Mouse (Mus musculus) spleen, adult 2 months (tissue): ENCODE results near the gene Hoxa7.

ENCODE experiments used
- CTCF ChIP-seq: fragments of 200-500 bp; IDR thresholded peaks from 2 replicates; pipeline ENCODE4 v1.5.1; 2011; ENCODE audit warnings: mild to moderate bottlenecking, inconsistent platforms; ENCODE audit not compliant: insufficient read depth, insufficient read length, insufficient replicate concordance; ENCODE audit errors: extremely low read depth
- POLR2A ChIP-seq: fragments of 200-500 bp; IDR thresholded peaks from 2 replicates; pipeline ENCODE4 v1.6.1; 2011; ENCODE audit warnings: low read depth, low read length, inconsistent platforms

DNA sequence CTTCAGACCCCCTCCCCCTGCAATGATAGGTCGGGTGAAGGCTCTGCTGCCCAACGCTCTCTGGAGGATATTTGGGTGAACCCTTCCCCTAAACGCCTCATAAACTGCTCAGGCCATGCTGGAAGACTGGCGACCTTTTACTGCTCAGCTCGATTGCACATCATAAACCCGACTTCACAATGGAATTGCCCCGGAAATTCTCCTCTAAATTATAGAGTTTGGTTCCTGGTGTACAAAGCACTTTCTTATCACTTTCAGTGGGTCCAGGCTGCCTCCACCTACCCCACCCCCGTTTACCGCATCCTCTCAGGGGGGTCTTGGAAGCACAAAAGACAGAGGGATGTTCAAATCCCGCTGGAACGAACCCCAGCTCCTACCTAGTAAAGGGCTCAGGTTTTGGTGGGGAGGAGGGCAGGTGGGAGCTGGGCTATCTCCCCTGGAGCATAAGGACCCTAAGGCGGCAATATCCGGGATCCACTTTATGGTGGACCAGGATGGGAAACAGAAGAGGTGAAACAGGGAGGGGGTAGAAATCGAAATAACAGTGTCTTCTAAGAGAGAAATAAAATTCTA is 2.9 kb downstream of the Hoxa7 start:
- TF ChIP-seq POLR2A: no peak
- TF ChIP-seq CTCF: no peak
